Mouse (Mus musculus) cortical plate, adult 2 months (tissue): ENCODE results near the gene Mymx. TPM values are rescaled to one million over a fixed set of nuclear protein-coding genes. Genes with fewer than 3 reads are reported as not detected.

ENCODE experiments used
- H3K27ac ChIP-seq: fragments of 200-500 bp; 2 replicates; pipeline ENCODE4 v1.5.1; 2012; ENCODE audit warnings: low read length, control low read depth, inconsistent platforms; ENCODE audit not compliant: insufficient read depth
- H3K4me1 ChIP-seq: fragments of 200-500 bp; 2 replicates; pipeline ENCODE4 v1.6.1; 2011; ENCODE audit warnings: low read length; ENCODE audit not compliant: control insufficient read depth, insufficient read depth
- H3K4me3 ChIP-seq: fragments of 200-500 bp; 2 replicates; pipeline ENCODE4 v1.5.1; 2011; ENCODE audit warnings: mild to moderate bottlenecking, low read length, control low read depth; ENCODE audit not compliant: insufficient read depth
- CTCF ChIP-seq: fragments of 200-500 bp; IDR thresholded peaks from 2 replicates; pipeline ENCODE4 v1.5.1; 2011; ENCODE audit warnings: mild to moderate bottlenecking, control low read depth, low read length; ENCODE audit not compliant: insufficient read depth; ENCODE audit errors: extremely low read depth
- POLR2A ChIP-seq: fragments of 200-500 bp; IDR thresholded peaks from 2 replicates; pipeline ENCODE4 v1.6.1; 2011; ENCODE audit warnings: mild to moderate bottlenecking, low read length, control low read depth; ENCODE audit not compliant: insufficient read depth; ENCODE audit errors: extremely low read depth
- polyA plus RNA-seq: library from polyadenylated mRNA; depleted of rRNA; stranded (reverse); fragments of >200 nt; gene quantifications from 2 replicates; pipeline ENCODE4 v1.2.3, GENCODE M21; 2012

Gene Mymx
- polyA plus RNA-seq, 1 experiment: not detected

DNA sequence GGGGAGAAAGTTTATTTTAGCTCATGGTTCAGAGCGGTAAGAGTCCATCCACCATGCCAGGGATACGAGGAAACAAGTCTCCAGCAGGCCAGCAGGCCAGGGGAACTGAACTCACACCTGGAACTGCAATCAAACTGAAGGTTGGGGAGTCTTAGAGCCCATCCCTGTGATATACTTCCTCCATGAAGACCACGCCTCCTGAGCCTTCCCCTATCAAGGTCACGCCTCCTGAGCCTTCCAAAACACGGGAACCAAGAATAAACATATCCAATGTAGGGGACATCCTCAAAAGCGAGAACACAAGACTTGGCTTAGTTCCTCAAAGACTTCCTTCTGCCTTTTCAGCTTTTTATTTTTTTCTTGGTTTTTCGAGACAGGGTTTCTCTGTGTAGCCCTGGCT lies 11.0 kb upstream of the Mymx start:
- TF ChIP-seq POLR2A: no peak
- no peak for TF ChIP-seq CTCF
- no peak overlapping the region for H3K4me3 ChIP-seq
- H3K27ac ChIP-seq: no peak overlapping the region
- H3K4me1 ChIP-seq: peaks cover 2% of the 10 kb centered on the region; the same call in 1 of the 2 replicates

DNA sequence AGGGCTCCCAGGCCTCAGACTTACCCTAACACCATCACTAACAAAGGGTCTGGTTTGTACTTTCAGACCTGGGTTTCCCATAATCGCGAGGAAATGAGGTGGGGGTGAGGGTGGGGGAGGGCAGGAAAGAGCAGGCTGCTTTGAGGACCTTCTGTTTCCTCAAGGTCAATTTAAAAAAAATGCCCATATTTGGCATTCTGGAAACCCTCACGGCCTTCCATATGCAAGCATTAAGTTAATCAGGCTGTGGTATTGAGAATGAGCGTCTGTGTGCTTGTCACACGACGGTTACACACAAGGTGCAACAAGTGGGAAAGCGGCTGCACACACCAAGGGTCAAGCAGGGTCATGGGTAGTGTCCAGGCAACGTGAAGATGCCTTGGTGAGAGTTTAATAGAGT lies 10.1 kb upstream of the Mymx start:
- Histone ChIP-seq H3K27ac (no peak overlapping the region), H3K4me1 (peaks cover 2% of the 10 kb centered on the region; the same call in 1 of the 2 replicates), H3K4me3 (no peak overlapping the region)
- TF ChIP-seq POLR2A (no peak), CTCF (no peak)

DNA sequence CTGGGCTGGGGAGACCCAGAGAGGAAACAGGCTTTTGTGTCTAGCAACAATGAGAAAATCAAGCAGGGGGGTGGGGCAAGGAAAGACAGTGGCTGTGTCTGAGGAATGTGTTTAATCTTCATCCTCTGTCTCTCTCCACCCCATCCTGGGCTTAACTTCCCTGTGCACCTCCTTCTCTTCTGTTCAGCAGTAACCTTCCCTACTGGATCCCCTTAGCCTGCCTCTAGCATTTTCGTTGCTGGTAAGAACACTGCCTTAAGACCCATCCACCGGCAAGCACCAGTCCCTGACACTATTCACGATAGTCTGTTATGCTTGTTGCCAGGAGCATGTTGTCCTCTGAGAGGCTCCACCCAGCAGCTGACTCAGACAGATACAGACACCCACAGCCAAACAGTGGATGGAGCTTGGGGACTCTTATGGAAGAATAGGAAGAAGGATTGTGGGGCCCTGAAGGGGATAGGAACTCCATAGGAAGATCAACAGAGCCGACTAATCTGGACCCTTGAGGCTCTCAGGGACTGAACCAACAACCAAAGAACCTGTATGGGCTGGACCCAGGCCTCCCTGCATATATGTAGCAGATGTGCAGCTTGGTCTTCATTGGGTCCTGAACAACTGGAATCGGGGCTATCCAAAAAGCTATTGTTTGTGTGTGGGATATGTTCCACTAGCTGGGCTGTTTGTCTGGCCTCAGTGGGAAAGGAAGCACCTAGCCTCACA lies 8.4 kb upstream of the Mymx start:
- no peak overlapping the region for H3K4me3 ChIP-seq
- peaks cover 2% of the 10 kb centered on the region; the same call in 1 of the 2 replicates for H3K4me1 ChIP-seq
- no peak overlapping the region for H3K27ac ChIP-seq
- TF ChIP-seq CTCF (no peak), POLR2A (no peak)

DNA sequence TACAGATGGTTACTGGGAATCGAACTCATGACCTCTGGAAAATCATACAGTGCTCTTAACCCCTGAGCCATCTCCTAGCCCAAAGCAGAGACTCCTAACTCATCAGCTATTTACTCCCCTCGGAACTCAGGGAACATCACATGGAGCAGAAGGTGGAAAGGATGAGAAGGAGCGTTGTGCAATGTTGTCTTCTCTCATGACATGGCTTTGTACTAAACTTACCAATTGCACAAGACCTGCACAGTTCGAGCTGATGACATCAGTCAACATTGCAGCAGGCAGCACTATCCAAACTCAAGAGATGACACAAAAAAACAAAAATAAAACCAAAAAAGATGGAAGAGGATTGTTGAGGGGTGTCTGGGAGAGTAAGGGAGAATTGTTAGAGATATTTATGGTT lies 6.5 kb upstream of the Mymx start:
- H3K27ac ChIP-seq: no peak overlapping the region
- H3K4me3 ChIP-seq: no peak overlapping the region
- TF ChIP-seq CTCF (no peak), POLR2A (no peak)
- H3K4me1 ChIP-seq: peaks cover 2% of the 10 kb centered on the region; the same call in 1 of the 2 replicates

DNA sequence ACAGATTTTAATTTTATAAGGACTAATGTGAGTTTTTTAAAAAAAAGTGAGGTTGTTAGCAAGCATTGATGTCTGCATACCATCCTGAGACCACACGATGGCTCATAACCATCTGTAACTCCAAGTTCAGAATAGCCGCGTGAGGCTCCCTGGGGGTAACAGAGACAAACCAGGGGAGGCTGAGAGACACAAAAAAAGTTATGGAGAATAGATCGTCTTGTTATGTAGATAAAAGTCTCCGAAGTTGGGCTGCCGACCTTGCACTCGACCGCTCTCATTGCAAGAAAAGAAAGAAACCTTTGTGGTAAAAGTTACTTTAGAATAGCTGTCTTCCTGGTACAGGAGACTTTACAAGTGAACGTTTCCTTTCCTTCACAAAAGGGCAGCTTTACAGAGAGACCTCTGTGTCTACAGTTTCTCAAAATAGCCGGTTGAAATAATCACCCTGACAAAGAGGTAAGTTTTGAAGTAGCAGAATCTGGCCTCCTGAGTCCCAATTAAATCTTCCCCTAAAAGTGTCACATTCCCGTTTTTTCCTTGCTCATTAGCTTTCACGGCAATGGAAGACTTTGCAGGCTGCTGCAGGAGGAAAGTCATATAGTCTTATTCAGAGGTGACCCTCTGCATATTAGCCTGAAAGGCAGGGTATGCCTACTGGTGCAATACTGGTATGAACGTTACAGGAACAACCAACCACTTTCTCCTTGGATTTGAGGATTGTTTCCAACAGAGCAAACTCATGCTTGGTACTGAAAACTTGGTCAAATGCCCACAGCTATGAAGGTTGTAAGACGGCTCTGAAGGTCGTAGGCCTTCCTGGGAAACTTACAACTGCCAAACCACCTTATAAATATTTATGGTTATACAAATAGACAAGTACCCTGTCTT lies 5.3 kb upstream of the Mymx start:
- Histone ChIP-seq H3K4me1 (peaks cover 2% of the 10 kb centered on the region; the same call in 1 of the 2 replicates), H3K4me3 (no peak overlapping the region), H3K27ac (no peak overlapping the region)
- TF ChIP-seq POLR2A: no peak
- TF ChIP-seq CTCF: no peak

DNA sequence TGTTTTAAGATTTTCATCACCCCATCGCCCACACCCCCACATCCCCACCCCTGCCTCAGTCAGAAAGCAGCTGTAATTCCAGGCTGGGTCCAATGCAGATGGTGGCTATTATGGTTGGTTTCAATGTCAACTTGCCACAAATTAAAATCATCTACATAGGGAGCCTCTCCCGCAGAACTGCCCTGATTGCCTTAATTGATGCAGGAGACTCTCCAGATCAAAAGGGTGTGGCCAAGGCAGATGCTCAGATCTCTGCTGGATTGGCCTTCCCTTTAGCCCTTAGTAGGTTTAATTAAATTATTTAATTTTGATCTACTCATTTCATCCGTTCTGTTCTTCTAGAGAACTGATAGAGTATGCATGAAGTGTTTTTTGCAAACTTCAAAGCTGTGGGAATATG lies 1.1 kb upstream of the Mymx start:
- TF ChIP-seq POLR2A (no peak), CTCF (no peak)
- Histone ChIP-seq H3K4me1 (no peaks in the 10 kb centered on the region), H3K27ac (no peak overlapping the region), H3K4me3 (no peak overlapping the region)

DNA sequence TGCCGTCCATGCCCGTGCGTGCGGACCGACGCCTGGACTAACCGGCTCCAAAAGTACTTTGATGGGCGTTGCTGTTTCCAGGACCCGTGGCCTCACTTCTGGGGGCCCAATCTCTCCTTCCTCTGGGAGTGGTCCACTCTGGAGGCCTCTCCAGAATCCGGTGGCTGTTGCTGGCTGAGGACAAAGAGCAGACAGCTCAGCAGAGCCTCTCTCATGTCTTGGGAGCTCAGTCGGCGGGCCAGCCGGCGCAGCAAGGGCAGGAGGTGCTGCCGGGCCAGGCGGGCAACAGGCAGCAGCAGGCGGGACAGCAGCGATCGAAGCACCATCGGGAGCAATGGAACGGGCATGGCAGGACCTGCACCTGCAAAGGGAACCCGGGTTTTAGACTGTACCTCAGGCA lies 577 bp downstream of the Mymx start:
- no peak overlapping the region for H3K4me3 ChIP-seq
- peaks cover 5% of the 10 kb centered on the region for H3K4me1 ChIP-seq
- no peak for TF ChIP-seq POLR2A
- no peak for TF ChIP-seq CTCF
- no peak overlapping the region for H3K27ac ChIP-seq

DNA sequence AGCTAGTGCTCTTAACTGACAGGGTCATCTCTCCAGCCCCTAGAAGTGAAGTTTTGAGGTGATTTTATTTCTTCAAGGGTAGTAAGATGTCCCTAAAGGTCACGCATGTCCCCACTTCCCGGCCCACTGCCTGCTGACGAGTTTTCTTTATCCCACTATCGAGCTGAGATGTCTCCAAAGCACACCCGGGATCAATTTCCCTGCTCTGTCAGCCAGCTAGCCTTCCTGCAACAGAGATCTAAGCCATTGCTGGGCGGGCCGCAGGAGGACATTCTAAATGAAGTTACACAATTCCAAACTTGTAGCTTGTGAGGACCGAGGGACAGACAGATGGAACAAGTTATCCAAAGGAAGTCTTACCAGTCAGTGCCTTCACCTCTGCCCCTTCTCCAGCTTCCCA lies 1.6 kb downstream of the Mymx start:
- H3K4me3 ChIP-seq: no peak overlapping the region
- H3K4me1 ChIP-seq: peaks cover 5% of the 10 kb centered on the region
- H3K27ac ChIP-seq: no peak overlapping the region
- TF ChIP-seq CTCF: no peak
- no peak for TF ChIP-seq POLR2A

DNA sequence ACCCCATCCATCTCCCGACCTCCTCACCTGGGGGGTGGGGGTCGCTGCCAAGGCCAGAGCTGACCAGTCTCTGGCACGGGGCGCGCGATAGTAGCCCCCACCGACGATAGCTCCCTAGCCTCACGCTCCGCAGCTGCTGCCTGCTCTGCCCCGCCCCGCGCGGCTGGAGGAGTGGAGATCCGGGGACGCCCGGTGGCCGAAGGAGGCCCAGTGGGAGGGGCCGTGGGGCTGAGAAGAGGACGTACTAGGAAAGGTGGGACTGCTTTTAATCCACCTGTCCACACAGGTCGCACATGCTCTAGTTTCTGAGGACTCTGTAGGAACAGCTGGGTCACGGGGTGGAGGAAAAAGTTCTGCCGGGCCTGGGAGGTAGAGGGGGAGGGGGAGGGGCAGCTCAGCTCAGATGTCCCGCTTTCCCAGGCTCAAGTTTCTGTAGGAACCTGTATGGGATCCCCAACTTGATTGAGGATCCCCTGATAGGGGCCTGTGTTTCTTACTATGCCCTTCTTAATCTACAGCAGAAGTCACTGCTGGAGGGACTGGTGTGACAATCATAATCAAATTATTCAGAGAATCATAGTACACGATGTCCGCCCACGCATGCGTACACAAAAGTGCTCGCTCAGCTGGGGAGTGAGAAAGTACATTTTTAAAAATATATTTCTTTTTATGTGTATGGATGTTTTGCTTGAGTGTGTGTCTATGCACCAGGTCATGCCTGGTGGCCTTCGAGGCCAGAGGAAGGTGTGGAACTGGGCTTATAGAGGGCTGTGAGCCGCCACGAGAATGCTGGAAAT lies 2.3 kb downstream of the Mymx start, which contains the start of gene Slc29a1:
Gene Slc29a1, minus strand, starts transcription at position 161 of the 797 bp plus-strand sequence.
- TF ChIP-seq POLR2A: no peak
- no peak for TF ChIP-seq CTCF
- no peak within 1 kb of the TSS for H3K27ac ChIP-seq
- H3K4me3 ChIP-seq: no peak within 1 kb of the TSS
- H3K4me1 ChIP-seq: peaks cover 6% of the 10 kb centered on the region

DNA sequence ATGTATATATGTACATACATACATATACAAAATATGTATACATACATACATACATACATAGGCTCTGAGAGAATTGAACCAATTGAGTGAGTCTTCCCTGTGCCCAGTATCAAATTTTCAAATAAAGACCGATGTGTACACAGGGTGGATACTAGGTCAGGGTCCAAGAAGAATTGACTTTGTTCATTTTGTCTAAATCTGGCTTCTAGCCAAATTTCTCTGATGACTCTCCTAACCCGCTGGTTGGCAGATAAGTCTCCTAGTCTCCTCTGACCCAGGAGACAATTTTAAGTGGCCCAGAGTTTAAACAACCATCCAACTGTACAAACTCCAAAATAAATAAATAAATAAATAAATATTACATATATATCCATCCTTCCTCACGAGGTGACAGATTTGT lies 3.0 kb downstream of the Mymx start:
- H3K4me3 ChIP-seq: no peak overlapping the region
- no peak overlapping the region for H3K27ac ChIP-seq
- peaks cover 6% of the 10 kb centered on the region for H3K4me1 ChIP-seq
- TF ChIP-seq CTCF: no peak
- no peak for TF ChIP-seq POLR2A
